Mouse (Mus musculus) regulatory T cell (primary cell): ENCODE measurements around the gene Sept3.
"Not testable (repeated sequence)": the region's sequence is repeated elsewhere in the genome, so short reads cannot be mapped to it uniquely, and the experiment has no call there.

Experiments used
- in situ Hi-C: fragments of 300-600 bp; cut with MboI, MseI; formaldehyde crosslinking; loops from one replicate; pipeline ENCODE4 v1.15.1; 2025; ENCODE audit warnings: high pct_unique_total_duplicates

Gene Sept3

DNA sequence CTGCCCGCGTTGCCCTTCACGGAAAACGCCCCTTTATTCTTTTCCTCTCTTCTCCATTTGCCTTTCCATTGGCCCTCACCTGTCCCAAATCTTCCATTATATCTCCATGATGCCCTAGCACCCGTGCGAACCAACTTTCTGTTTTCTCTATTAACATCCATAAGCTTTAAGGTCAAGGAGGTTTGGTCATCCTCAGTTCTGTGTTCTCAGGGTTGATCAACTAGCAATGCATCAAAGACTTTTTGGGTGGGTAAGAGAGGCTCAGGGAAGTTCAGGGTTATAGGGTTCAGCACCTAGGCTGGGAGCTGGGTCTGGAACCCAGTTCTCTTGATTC lies at the start of gene Sept3:
Gene Sept3, plus strand, starts transcription at position 301 of the 334 bp plus-strand sequence.
- in situ Hi-C loops = no loop called here

DNA sequence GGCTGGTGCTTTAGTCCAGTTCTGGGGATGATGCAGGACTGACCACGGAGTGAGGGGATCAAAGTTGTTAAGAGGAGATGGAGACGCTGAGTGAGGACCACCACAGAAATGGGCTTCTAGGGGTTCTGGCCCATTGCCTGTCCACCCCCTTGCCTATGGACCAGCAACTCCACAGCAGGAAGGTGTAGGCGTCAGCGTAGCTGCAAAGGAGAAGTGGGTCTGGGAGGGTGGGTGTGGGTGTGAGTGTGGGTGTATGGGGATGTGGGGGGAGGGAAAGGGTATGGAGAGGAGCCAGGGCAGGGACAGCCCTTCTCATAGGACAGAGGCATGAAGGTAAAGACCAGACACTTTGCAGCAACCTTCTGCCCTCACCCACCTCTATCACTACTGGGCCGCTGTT lies 48.9 kb upstream of the Sept3 start:
- in situ Hi-C loops = loop anchor here (5.0 kb wide), 1 partner anchor 163 kb away; no protein-coding TSS in a partner anchor

DNA sequence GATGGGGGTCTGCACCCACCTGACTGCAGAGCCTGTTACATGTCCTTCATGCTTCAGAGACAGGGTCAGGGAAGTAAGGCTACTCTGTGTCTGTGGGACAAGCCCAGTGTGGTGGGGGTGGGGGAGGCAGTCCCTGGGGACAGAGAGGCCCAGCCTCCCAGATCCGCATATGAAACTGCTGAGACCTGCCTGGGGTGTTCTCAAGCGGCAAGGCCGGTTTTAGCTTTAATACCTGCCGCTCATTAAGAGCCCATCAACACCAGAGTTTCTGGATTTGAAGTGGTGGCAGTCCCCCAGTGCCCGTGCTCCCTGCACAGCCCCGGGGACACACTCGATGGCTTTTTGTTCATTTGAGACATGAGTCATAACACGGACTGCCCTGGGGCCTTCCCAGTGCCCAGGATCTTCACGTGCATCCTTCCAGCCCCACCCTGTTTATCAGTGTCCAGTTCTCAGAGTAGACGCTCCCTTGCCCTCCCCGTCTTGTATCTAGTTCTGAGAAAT lies 45.1 kb upstream of the Sept3 start:
- in situ Hi-C loops = loop anchor here (5.0 kb wide), 1 partner anchor 167 kb away; no protein-coding TSS in a partner anchor

DNA sequence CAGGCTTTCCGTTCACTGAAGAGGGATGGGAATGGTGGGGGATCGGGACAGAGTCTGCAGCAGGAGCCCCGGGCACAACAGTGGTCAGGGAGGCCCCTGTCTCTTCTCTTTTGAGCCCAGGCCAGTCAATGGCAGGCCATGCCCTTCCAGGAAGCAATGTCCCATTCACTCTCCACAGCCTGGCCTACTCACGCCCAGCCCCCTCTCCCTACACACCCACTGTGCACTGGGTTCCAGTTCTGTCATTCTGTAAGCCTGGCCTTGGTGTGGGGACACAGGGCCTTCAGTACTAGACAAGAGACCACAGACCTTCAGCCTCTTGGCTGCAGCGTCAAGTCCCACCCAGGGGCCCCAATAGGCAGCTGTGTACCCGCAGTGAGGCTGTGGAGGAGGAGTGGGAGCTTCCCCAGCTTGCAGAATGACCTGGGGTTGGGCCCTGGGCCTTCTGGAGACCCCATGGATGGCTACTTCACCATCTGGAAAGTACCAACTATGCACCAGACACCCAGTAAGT lies 44.5 kb upstream of the Sept3 start:
- in situ Hi-C loops = no loop called here

DNA sequence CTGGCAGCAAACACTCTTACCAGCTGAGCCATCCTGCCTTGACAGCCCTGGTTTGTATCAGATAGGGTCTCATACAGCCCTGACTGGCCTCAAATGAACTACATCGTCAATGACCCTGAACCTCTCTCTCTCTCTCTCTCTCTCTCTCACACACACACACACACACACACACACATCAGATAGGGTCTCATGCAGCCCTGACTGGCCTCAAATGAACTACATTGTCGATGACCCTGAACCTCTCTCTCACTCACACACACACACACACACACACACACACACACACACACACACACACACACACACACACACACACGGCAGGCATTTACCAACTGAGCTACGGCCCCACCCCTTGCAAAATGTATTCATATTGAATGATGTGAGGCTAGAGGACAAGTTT lies 43.6 kb upstream of the Sept3 start:
- in situ Hi-C loops = no loop called here

DNA sequence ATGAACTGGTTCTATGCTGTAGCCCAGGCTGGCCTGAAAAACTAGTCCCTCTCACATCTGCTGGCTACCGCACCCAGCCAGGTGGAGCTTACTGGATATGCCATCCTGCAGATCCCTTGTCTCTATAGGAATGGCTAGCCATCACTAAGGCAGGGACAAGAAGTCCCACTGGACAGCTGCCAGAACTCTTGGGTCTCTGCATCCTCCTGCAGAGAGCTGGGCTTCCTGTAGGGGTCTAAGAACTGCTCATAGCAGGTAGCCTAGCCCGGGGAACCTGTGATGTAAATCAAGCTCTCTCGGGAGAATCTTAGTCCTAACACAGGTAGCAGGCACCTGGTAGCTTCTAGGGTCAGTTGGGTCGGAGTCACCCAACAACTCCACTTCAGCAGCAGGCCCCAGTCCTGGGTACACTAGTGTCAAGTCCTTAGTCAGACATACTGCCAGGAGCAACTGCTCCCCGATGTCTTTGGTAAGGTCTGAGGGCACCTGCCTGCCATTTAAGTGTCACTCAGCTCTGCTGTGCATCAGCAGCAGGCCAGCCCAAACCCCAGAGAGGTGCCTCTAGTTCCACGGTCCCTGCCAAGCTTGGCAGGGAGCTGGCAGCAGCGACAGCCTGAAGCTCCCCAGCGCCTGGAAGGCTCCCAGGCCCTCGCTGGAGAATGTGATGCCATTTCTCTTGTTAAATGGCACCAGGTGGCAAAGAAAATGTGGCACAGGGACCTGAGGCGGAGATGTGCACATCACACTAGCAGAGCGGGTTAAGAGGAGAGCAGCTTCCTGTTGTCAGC lies 42.9 kb upstream of the Sept3 start:
- in situ Hi-C loops = no loop called here

DNA sequence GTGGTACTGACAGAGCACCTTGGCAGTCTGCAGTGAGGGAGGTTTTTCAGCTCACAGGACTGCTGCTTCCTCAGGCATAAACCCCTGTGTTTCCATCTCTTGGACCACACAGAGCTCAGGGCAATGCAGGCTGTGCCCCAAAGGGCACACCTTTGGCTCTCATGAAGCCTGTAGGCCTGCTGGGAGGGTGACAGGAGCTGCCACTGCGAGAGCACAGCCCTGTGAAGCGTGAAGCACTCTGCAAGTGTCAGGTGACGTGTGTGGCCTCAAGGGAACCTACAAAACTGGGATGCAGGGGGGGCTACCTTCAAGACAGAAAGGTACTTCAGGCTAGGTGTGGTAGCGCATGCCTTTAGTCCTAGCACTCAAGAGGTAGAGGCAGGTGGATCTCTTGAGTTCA lies 42.0 kb upstream of the Sept3 start:
- in situ Hi-C loops = no loop called here

DNA sequence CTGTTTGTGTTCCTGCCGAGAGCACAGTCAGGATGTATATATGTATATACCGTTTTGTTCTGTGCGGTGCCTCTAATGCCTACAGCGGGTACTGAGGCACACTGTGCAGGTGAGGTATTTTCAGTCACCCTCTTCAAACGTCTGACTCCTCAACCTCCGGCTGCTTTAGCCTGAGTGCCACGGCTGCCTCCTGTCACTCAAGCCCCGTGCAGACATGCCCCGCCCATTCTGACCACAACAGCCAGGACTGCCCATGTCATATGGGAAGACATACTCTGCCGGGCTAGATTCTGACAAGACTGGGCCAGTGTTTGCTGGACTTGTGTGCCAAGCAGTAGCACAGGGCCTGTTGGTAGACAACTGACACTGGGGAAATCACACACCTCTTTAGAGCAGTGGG lies 39.0 kb upstream of the Sept3 start:
- in situ Hi-C loops = loop anchor here (5.0 kb wide), 1 partner anchor 103 kb away; no protein-coding TSS in a partner anchor

DNA sequence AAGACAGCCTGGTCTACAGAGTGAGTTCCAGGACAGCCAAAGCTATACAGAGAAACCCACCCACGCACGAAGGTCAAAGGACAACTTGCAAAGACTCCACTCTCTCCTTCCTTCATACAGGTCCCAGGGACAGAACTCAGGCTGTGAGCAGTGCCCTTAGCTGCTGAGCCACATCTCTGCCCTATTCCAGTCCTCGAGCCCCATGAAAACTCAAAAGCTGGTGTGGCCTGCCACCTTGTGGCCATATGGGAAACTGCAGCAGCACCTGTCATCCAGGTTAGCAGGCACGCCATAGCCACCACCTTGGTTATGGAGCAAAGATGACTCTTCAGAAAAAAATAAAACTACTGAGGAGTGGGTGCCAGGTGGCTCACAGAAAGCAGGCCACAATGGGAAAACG lies 38.1 kb upstream of the Sept3 start:
- in situ Hi-C loops = loop anchor here (5.0 kb wide), 1 partner anchor 104 kb away; no protein-coding TSS in a partner anchor

DNA sequence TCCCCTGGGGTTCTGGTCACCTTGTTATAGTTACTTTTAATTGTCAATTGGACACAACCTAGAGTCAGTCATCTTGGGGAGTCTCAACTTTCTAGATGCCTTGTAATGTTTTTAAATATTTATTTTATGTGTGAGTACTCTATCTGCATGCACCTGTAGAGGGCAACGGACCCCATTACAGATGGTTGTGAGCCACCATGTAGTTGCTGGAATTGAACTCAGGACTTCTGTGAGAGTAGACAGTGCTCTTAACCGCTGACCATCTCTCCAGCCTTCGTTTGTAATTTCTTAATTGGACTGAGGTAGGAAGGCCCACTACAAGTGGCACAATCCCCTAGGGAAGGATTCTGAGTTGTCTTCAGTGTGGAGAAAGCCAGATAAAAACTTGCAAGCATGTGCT lies 31.4 kb upstream of the Sept3 start:
- in situ Hi-C loops = no loop called here

DNA sequence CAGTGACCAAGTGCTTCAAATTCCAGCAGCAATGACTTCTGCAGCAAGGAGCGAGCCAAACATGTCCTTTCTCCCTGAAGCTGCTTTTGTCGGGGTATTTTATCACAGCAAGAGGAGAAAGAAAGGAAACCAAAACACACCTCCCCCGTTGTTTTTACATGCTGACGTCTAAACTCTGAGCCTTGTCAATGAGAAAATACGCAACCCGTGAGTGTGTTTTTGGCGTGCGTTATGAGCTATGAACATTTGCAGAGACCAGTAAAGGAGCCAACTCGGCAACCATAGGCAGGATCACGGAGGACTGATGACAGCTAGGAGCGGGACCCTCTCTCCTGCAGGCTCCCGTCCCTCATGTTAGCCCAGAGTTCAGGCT lies 31.0 kb upstream of the Sept3 start:
- in situ Hi-C loops = no loop called here

DNA sequence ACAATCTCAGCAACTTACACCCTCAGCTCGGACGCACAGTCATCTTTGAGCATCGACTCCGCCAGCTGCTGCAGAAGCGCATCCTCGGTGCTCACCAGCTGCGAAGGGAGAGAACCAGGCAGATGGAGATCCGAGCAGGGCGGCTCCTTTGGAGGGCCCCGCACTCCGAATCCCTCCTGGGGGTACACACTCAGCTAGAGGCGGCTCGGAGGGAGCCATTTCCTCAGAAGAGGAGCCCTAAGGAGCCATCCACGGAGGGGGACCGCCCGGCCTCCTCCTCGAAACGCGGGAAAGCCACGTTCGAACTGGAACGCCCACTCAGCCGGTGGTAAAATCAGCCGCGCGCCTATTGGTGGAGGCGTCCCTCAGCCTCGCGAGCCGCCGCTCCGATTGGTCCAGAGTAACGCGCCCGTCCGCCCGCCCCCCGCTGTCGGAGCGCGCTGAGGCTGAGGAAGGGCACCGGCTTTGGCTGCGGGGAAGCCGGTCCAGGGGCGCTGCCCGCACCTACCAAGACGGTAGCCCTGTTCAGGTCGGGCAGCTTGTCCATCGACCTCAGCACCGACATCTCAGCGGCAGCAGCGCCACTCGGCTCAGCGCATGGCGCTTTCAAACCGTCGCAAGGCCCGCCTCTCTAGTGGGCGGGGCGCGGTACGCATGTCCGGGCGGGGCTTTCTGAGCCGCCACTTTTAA lies 30.4 kb upstream of the Sept3 start, which contains the start of gene Cenpm:
Gene Cenpm, minus strand, starts transcription at position 634 of the 690 bp plus-strand sequence.
- in situ Hi-C loops = no loop called here

DNA sequence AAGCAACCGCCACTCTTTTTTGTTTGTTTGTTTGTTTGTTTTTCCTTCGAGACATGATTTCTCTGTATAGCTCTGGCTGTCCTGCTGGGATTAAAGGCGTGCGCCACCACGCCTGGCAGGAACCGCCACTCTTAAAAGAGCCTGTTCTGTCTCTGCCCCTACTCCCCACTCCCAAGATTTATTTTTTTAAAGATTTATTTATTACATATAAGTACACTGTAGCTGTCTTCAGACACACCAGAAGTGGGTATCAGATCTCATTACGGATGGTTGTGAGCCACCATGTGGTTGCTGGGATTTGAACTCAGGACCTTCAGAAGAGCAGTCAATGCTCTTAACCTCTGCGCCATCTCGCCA lies 29.9 kb upstream of the Sept3 start:
- in situ Hi-C loops = not testable (repeated sequence)

DNA sequence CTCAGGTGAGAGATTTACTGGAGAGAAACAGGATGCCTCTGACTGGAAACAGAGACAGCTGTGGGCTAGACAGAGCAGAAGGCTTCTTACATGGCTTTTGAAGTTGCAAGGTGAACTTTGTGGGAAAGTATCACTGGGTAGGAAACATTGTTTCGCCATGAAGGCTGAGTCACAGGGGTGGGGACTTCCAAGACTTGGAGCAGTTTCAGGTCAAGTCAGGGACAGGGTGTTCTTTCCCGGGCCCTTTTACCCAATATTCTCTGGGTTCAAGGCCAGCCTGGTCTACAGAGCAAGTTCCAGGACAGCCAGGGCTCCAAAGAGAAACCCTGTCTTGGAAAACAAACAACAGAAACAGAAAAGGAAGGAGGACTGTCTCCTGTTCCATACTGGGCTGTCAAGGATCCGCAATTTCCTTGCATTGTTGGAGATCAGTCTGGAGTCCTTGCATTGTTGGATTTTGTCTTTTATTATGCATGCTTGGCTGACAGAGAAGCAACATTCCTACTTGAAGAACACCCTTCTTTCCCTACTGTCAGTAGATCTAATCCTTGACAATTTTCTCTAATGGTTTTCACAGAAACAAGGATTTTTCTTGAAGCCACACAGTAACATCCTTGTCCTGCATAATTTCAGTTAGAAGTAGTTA lies 27.4 kb upstream of the Sept3 start:
- in situ Hi-C loops = no loop called here

DNA sequence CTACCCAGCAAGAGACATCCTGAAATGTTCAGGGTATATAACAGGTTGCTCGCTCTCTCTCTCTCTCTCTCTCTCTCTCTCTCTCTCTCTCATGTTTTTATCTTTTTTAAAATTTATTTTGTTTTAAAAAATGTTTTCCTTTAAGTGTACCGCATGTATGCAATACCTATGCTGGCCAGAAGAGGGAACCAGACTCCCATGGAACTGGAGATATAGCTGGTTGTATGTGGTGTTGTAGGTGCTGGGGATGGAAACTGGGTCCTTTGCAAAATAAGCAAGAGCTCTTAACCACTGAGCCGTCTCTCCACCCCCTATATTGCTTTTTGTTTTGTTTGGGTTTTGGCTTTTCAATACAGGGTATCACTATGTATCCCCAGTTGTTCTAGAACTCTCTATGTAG lies 23.1 kb upstream of the Sept3 start:
- in situ Hi-C loops = no loop called here

DNA sequence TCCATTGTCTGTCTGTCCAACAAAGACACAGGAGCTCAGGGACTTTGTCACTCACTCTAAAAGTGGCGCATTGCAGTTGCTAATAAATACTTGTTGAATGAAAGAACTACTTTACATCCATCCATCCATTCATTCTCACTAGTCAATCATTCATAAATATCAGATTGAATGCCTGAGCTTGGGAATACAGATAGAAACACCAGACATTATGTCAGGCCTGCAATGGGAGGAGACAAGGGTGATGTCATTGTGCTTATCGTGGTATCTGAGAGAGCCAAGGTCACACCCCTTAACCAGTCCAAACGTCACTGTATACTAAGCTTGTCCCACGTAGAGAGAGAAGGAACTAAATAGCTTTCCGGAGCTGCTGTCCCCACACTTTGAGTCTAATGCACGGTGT lies 22.6 kb upstream of the Sept3 start, which contains the start of gene 1500009C09Rik:
Gene 1500009C09Rik, plus strand, starts transcription at position 301 of the 400 bp plus-strand sequence.
- in situ Hi-C loops = no loop called here

DNA sequence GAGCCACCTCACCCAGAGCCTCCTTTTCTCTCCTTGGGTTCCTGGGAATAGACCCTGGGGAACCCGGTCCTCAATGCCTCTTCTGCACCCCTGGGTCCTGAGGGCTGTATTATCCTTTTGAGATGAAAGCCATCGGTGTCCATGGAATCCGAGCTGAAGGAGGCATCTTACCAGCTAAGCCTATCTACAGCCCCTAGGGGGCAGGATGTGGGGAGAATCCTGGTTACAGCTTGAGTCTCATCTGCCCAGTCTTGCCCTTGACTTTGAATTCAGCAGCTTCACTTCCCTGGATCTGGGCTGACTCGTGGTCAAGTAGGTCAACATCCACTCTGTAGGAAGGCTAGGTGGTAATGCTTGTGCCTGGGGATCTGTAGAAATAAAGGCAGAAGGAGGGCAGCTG lies 19.4 kb upstream of the Sept3 start:
- in situ Hi-C loops = no loop called here

DNA sequence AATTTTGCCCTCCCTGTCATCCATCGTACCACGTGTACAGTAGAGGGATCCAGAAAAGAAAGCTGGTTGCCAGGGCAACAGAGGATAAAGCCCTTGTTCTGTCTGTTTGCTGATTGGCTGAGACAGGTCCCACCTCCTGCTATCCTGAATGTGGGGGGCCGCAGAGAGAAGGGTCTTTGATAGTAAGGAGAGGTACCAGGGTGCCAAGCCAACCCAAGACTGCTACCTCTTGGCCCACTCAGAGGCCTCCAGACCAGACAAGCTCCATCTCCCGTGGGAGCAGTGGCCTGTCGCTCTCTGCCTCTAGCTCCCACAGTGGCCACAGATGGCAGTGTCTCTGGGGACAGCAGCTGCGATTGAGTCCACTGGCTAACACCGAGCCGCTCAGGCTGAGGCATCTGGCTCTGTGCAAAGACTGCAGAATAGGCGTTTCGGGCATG lies 18.7 kb upstream of the Sept3 start:
- in situ Hi-C loops = no loop called here

DNA sequence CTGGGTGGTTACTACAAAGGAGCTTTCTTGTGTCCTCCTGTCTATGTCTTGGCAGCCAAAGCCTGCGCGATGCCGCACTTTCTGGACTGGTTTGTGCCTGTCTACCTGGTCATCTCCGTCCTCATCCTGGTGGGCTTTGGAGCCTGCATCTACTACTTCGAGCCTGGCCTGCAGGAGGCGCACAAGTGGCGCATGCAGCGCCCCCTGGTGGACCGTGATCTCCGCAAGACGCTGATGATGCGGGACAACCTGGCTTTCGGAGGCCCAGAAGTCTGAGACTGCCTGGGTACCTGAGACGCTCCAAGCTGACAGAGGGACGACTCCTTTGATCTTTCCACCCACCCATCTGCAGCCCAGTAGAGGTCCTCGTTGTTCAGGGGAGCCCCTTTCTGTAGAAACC lies 15.2 kb upstream of the Sept3 start:
- in situ Hi-C loops = no loop called here

DNA sequence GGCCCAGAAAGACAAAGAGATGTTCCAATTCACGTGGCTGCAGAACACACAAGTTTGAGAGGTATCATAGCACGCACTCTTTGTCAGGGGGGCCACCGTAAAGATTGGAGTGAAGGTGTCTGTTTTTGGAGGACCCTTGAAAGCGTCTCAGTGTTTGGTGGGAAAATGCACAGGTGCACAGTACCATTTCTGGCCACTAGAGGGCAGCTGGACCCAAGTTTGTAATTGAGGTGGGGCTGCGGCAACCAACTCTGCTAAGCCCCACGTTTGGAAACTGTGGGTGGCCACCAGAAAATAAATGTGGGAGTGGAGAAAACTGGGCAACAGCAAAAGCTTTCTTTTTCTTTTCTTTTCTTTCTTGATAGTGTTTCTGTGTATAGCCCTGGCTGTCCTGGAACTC lies 8.3 kb upstream of the Sept3 start:
- in situ Hi-C loops = no loop called here

DNA sequence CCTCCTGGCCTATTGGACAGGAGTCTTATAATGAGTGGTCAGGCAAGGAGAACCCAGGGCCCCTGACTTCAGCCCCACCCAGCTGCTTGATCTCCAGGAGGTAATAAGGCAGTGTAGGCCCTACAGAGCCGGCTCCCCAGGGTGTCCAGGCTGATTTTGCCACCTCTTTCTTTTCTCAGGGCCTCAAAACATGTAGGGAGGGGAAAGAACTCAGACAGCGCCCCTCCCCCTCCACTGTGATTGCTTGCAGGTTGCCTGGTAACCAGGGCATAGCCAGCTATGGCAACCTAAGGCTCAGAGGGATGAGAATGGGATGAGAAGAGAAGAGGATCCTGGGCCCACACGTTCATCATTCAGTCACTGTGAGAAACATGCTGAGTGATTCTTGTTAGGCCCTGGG lies 6.5 kb upstream of the Sept3 start:
- in situ Hi-C loops = no loop called here

DNA sequence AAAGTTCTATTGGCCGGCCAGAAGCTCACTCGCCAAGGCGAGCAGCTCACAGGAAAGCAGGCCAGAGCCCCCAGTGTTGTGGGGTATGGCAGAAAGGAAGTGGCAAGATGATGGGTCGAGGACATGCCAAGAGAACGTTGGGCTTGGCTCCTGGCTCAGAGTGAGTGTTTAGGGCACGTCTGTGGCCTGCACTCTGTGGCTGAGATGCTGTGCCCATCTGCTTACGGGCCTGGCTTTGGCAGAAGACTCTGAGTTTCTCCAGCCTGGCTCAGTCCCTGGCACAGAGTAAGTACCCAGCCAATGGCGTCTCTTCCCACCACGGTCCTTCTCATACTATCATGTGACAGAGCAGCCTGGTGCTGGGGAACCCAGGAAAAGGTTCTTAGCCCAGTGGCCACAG lies 5.9 kb upstream of the Sept3 start:
- in situ Hi-C loops = no loop called here
